Comparison of ENCODE assay signal across 26 mouse cellular contexts in the genomic region with DNA sequence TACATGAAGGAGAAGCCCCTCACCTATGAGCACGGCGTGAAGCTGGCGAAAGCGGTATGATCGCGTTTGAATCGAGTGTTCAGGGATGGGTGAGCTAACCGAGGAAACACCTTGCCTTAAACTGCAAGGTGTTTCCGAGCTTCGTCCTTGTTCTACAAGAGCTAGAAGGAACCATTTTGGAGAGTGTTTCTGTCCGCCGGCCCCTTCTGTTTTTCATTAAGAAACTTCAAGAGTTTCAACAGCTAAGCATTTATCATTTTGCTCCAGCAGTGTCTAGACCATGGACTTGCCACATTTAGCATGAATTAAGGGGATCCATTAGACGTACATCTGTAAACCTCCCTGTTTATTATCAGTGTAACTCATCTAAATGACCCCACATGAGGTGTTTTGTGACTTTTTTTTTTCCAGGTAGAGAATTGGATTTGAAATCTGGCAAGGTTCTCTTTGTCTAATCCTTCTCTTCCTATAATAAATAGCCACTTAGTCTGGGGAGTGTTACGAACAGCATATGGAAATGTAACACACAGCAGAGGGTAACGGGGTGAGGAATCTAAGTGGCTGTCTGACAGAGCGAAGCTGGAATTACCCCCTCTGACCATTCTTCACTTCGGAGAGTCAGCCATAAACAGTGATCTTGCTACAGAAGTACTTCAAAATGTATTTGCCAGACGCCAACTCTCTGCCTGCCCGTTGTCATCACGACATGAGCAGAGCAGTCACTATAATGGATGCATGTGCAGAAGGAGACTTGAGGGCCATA. TPM values are rescaled to one million over a fixed set of nuclear protein-coding genes. Genes with fewer than 3 reads are reported as not detected.
DNase-seq lines count a peak whose midpoint lies in the region; ATAC-seq lines count a peak whose summit lies in the region.
"Had no signal": no experiment of that assay in that cellular context is flagged by ENCODE, and none has a peak within 500 bp of the region (broad histone marks: within the 10 kb centered on the region; RNA-seq: fewer than 3 reads in every experiment).

No protein-coding gene starts in this region.

- peak; percentile 34 for DNase-seq in embryonic facial prominence, embryonic 14.5 days (ENCODE audit: low spot score)
- DNase-seq in embryonic facial prominence, embryonic 10.5 days (ENCODE audit: low spot score) = no peak
- DNase-seq in testis, postnatal 10 days (ENCODE audit: low spot score) = peak; percentile 30
- DNase-seq in testis, postnatal 14 days (ENCODE audit: low spot score) = no peak
- peak; percentile 61 for DNase-seq in hindlimb bud, embryonic 11.5 days (ENCODE audit: extremely low spot score, low read depth, low spot score)
- DNase-seq in adrenal gland, postnatal 4 days (ENCODE audit: low spot score in 2 of 2) = no peak
- DNase-seq: adrenal gland, postnatal 10 days; cerebellum, adult 11-12 months; cerebellum, adult 9-10 months; cerebellum, postnatal 25 days; gastrocnemius, postnatal 36 days; heart, adult 18-20 months; heart, postnatal 10 days had no signal

- H3K4me3 ChIP-seq in embryonic facial prominence, embryonic 14.5 days (ENCODE audit: low read depth, low read length) = no peak overlapping the region
- H3K4me3 ChIP-seq in embryonic facial prominence, embryonic 10.5 days = no peak overlapping the region
- H3K4me3 ChIP-seq: embryonic facial prominence, embryonic 13.5 days; forebrain, embryonic 10.5 days; heart, embryonic 10.5 days; hindbrain, embryonic 13.5 days had no signal

- H3K9me3 ChIP-seq in embryonic facial prominence, embryonic 14.5 days (ENCODE audit: control insufficient read depth, low read length) = no peaks in the 10 kb centered on the region
- no peaks in the 10 kb centered on the region for H3K9me3 ChIP-seq in embryonic facial prominence, embryonic 10.5 days
- H3K9me3 ChIP-seq: embryonic facial prominence, embryonic 13.5 days; forebrain, embryonic 10.5 days; heart, embryonic 10.5 days; hindbrain, embryonic 13.5 days had no signal

- H3K9ac ChIP-seq in embryonic facial prominence, embryonic 14.5 days (ENCODE audit: low read depth, low read length) = no peak overlapping the region
- H3K9ac ChIP-seq: embryonic facial prominence, embryonic 13.5 days; hindbrain, embryonic 13.5 days had no signal

- H3K27ac ChIP-seq in embryonic facial prominence, embryonic 14.5 days (replicated peaks; ENCODE audit: low read depth, low read length) = no peak overlapping the region
- H3K27ac ChIP-seq in embryonic facial prominence, embryonic 10.5 days (replicated peaks) = no peak overlapping the region
- H3K27ac ChIP-seq: embryonic facial prominence, embryonic 13.5 days; forebrain, embryonic 10.5 days; heart, embryonic 10.5 days; hindbrain, embryonic 13.5 days; hindbrain, postnatal 0 days had no signal

- H3K4me1 ChIP-seq in embryonic facial prominence, embryonic 14.5 days (ENCODE audit: control insufficient read depth, insufficient read depth, low read length) = peaks cover 12% of the 10 kb centered on the region
- peaks cover 18% of the 10 kb centered on the region for H3K4me1 ChIP-seq in embryonic facial prominence, embryonic 10.5 days
- H3K4me1 ChIP-seq: heart, embryonic 10.5 days; hindbrain, embryonic 13.5 days had no signal

- ATAC-seq in embryonic facial prominence, embryonic 14.5 days (ENCODE audit: low read depth) = no peak
- no peak for ATAC-seq in erythroid progenitor cell, adult 5-6 weeks (replicated peaks; ENCODE audit: low FRiP score, poor library complexity, severe bottlenecking)
- ATAC-seq: forebrain, embryonic 14.5 days; hindbrain, postnatal 0 days had no signal

- no peaks in the 10 kb centered on the region for H3K36me3 ChIP-seq in embryonic facial prominence, embryonic 14.5 days (ENCODE audit: control insufficient read depth, insufficient read depth, low read length)
- H3K36me3 ChIP-seq in embryonic facial prominence, embryonic 10.5 days (replicated peaks) = no peaks in the 10 kb centered on the region
- H3K36me3 ChIP-seq: forebrain, embryonic 10.5 days; heart, embryonic 10.5 days; hindbrain, embryonic 13.5 days had no signal

- H3K27me3 ChIP-seq in embryonic facial prominence, embryonic 14.5 days (replicated peaks; ENCODE audit: control insufficient read depth, insufficient read depth, low read length) = no peaks in the 10 kb centered on the region
- no peaks in the 10 kb centered on the region for H3K27me3 ChIP-seq in embryonic facial prominence, embryonic 10.5 days (replicated peaks; ENCODE audit: low read depth, poor library complexity, severe bottlenecking)
- H3K27me3 ChIP-seq: embryonic facial prominence, embryonic 13.5 days; hindbrain, embryonic 13.5 days had no signal

- 71% methylated on average over 20 of the region's 20 CpGs for WGBS in embryonic facial prominence, embryonic 14.5 days
- WGBS in embryonic facial prominence, embryonic 10.5 days = 87% methylated on average over 20 of the region's 20 CpGs

- no peak overlapping the region for H3K4me2 ChIP-seq in embryonic facial prominence, embryonic 14.5 days (ENCODE audit: low read depth, low read length)
- H3K4me2 ChIP-seq: embryonic facial prominence, embryonic 13.5 days; hindbrain, embryonic 13.5 days had no signal

RNA-seq across cellular contexts. Expression of a gene that starts 22.4 kb away (rescaled TPM):
- 0.10 and 0.33 TPM in 2 replicates for polyA plus RNA-seq in embryonic facial prominence, embryonic 14.5 days (2014; fragmentation: Nextera tagmentation; extraction: Ambion mirVana)
- polyA plus RNA-seq in embryonic facial prominence, embryonic 10.5 days (2016; fragmentation: Nextera tagmentation; extraction: Ambion mirVana) = not detected in 2 replicates
- not detected in 2 replicates for total RNA-seq in erythroid progenitor cell, adult 5-6 weeks (2015; ENCODE audit: low replicate concordance)
- not detected in 2 replicates for total RNA-seq in erythroid progenitor cell, adult 5-6 weeks (2017; ENCODE audit: low replicate concordance)
- not detected for total RNA-seq in adrenal gland, postnatal 4 days (2021)
- total RNA-seq: adrenal gland, postnatal 10 days; gastrocnemius, adult 8-10 months; gastrocnemius, postnatal 36 days; heart, adult 18-20 months; heart, postnatal 10 days; hematopoietic stem cell, adult 5-6 weeks; hindbrain, postnatal 0 days; MEL had no signal
- polyA plus RNA-seq: C2C12; cortical plate, adult 2 months; embryonic facial prominence, embryonic 13.5 days; forebrain, embryonic 10.5 days; forebrain, embryonic 14.5 days; heart, embryonic 10.5 days; heart, embryonic 14.5 days; hindbrain, embryonic 13.5 days; hindbrain, postnatal 0 days had no signal

Comparison
In these comparisons a context has a peak if more than half of its experiments do, and no peak if none do; other contexts are left out.
1. DNase-seq: peak in embryonic facial prominence, embryonic 14.5 days (single experiment), testis, postnatal 10 days (single experiment) and hindlimb bud, embryonic 11.5 days (single experiment); none in embryonic facial prominence, embryonic 10.5 days (single experiment), testis, postnatal 14 days (single experiment) and adrenal gland, postnatal 4 days (0 of 2).